Mouse (Mus musculus) erythroblast, embryonic 14.5 days (primary cell): ENCODE data around the gene Map3k10.

Experiments
- GATA1 ChIP-seq: IDR thresholded peaks from 2 replicates; pipeline ENCODE4 v1.6.1; 2012; ENCODE audit warnings: low read length, inconsistent platforms, mixed read lengths
- TAL1 ChIP-seq: IDR thresholded peaks from 3 replicates; pipeline ENCODE4 v1.6.1; 2012; ENCODE audit warnings: low read length, inconsistent platforms, mixed read lengths

DNA sequence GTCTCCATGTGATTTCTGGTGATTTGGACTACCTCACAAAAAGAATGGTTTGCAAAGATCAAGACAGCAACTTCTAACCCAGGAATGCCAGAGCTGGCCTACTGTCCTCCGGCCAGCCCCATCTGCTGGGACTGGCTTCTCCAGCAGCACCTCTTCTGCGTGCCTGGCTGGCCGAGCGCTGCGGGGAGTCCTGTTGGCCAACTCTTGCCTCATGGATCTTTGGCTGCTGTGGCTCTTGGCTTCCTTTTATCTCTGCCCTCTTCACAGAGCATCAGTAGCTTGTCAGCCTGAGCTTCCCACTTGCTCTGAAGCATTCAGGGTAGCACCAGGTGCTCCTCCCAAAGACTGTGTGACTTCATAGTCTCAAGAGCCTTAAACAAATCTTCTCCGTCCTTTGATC is 46.2 kb downstream of the Map3k10 start:
- TF ChIP-seq GATA1 (no peak), TAL1 (no peak)
